Mouse (Mus musculus) neural tube, embryonic 15.5 days (tissue): ENCODE measurements around the gene Tmem9b. TPM values are rescaled to one million over a fixed set of nuclear protein-coding genes. Genes with fewer than 3 reads are reported as not detected.

Source experiments
- ATAC-seq: fragments of 200-750 bp; cut with Nextera tagmentation; 2 replicates; pipeline ENCODE4 v1.8.0; 2017; ENCODE audit warnings: mild to moderate bottlenecking, moderate TSS enrichment, moderate library complexity; ENCODE audit not compliant: low FRiP score
- H3K27ac ChIP-seq: fragments of 300-500 bp; sonication (generic); replicated peaks from 2 replicates; pipeline ENCODE4 v1.5.1; 2015; ENCODE audit warnings: mild to moderate bottlenecking, inconsistent platforms
- H3K27me3 ChIP-seq: fragments of 300-500 bp; sonication (generic); replicated peaks from 2 replicates; pipeline ENCODE4 v1.6.1; 2015; ENCODE audit warnings: inconsistent platforms
- H3K36me3 ChIP-seq: fragments of 300-500 bp; sonication (generic); 2 replicates; pipeline ENCODE4 v1.6.1; 2015; ENCODE audit warnings: inconsistent platforms
- H3K4me1 ChIP-seq: fragments of 300-500 bp; sonication (generic); 2 replicates; pipeline ENCODE4 v1.6.1; 2015; ENCODE audit warnings: inconsistent platforms
- H3K4me2 ChIP-seq: fragments of 300-500 bp; sonication (generic); 2 replicates; pipeline ENCODE4 v1.6.1; 2015; ENCODE audit warnings: inconsistent platforms, mild to moderate bottlenecking, moderate library complexity
- H3K4me3 ChIP-seq: fragments of 300-500 bp; sonication (generic); replicated peaks from 2 replicates; pipeline ENCODE4 v1.5.1; 2015; ENCODE audit warnings: mild to moderate bottlenecking, inconsistent platforms
- H3K9ac ChIP-seq: fragments of 300-500 bp; sonication (generic); replicated peaks from 2 replicates; pipeline ENCODE4 v1.6.1; 2015; ENCODE audit warnings: mild to moderate bottlenecking, inconsistent platforms
- H3K9me3 ChIP-seq: fragments of 300-500 bp; sonication (generic); replicated peaks from 2 replicates; pipeline ENCODE4 v1.6.1; 2016; ENCODE audit warnings: inconsistent platforms
- WGBS: fragments of 180-500 bp; shearing (Covaris S2); methylation state at CpG from one replicate; pipeline ENCODE4 v1.1.7; 2015; ENCODE audit warnings: mixed read lengths; 5-methylcytosine and 5-hydroxymethylcytosine counted together
- polyA plus RNA-seq: library from polyadenylated mRNA; unstranded; fragments of >200 nt; fragmentation: Nextera tagmentation; extraction: Ambion mirVana; gene quantifications from 2 replicates; pipeline ENCODE4 v1.2.1, GENCODE M21; 2015

The Tmem9b gene
- polyA plus RNA-seq, 1 experiment from 2014 or later, result 134 TPM

- H3K4me2 ChIP-seq, result peak within 1 kb of the TSS; percentile 86
- no peaks in the 10 kb centered on the region for H3K9me3 ChIP-seq
- under 1% methylated on average over 60 of the region's 61 CpGs for WGBS
- peak within 1 kb of the TSS; percentile 55 for H3K9ac ChIP-seq
- H3K36me3 ChIP-seq, result no peaks in the 10 kb centered on the region
- no peaks in the 10 kb centered on the region for H3K27me3 ChIP-seq
- H3K4me1 ChIP-seq, result peaks cover 10% of the 10 kb centered on the region
- peak within 1 kb of the TSS; percentile 65 for H3K4me3 ChIP-seq
- ATAC-seq, result peak; percentile 96
- peak within 1 kb of the TSS; percentile 75 for H3K27ac ChIP-seq
Measured at GRCm38 (mm10) chr7:109703190-109704015, 49.3 kb downstream of the Tmem9b start, which contains the start of the genes St5 and Akip1. Gene St5 (minus strand): TSS chr7:109703605. Gene Akip1 (plus strand): TSS chr7:109703690.

GRCm38 (mm10) chr7:109702721-109703120 is 50.0 kb downstream of the Tmem9b start:
- H3K9me3 ChIP-seq, result no peaks in the 10 kb centered on the region
- H3K4me3 ChIP-seq, result peak overlapping the region; percentile 65
- H3K27ac ChIP-seq, result no peak overlapping the region; the same call in 1 of the 2 replicates
- H3K4me1 ChIP-seq, result peaks cover 10% of the 10 kb centered on the region
- no peak overlapping the region for H3K9ac ChIP-seq
- peak overlapping the region; percentile 86 for H3K4me2 ChIP-seq
- ATAC-seq, result no peak; the same call in 1 of the 2 replicates
- H3K27me3 ChIP-seq, result no peaks in the 10 kb centered on the region
- H3K36me3 ChIP-seq, result no peaks in the 10 kb centered on the region
- 42% methylated on average over 4 of the region's 4 CpGs for WGBS

GRCm38 (mm10) chr7:109700213-109700612 is 52.5 kb downstream of the Tmem9b start:
- H3K27ac ChIP-seq, result no peak overlapping the region
- ATAC-seq, result no peak
- peaks cover 10% of the 10 kb centered on the region for H3K4me1 ChIP-seq
- H3K36me3 ChIP-seq, result no peaks in the 10 kb centered on the region
- no peaks in the 10 kb centered on the region for H3K9me3 ChIP-seq
- H3K4me2 ChIP-seq, result no peak overlapping the region
- no peaks in the 10 kb centered on the region for H3K27me3 ChIP-seq
- H3K9ac ChIP-seq, result no peak overlapping the region
- H3K4me3 ChIP-seq, result no peak overlapping the region

- H3K4me2 ChIP-seq, result no peak overlapping the region
- H3K9ac ChIP-seq, result no peak overlapping the region
- no peak overlapping the region for H3K4me3 ChIP-seq
- H3K9me3 ChIP-seq, result no peaks in the 10 kb centered on the region
- no peaks in the 10 kb centered on the region for H3K36me3 ChIP-seq
- H3K27ac ChIP-seq, result no peak overlapping the region
- no peaks in the 10 kb centered on the region for H3K27me3 ChIP-seq
- WGBS, result 94% methylated on average over 10 of the region's 10 CpGs
- no peaks in the 10 kb centered on the region for H3K4me1 ChIP-seq
- no peak for ATAC-seq
Measured at GRCm38 (mm10) chr7:109695339-109695726, 57.3 kb downstream of the Tmem9b start.

GRCm38 (mm10) chr7:109694576-109695338 is 57.9 kb downstream of the Tmem9b start:
- Histone ChIP-seq H3K27ac (no peak overlapping the region), H3K4me2 (no peak overlapping the region), H3K9ac (no peak overlapping the region), H3K36me3 (no peaks in the 10 kb centered on the region), H3K9me3 (no peaks in the 10 kb centered on the region), H3K27me3 (no peaks in the 10 kb centered on the region), H3K4me1 (no peaks in the 10 kb centered on the region), H3K4me3 (no peak overlapping the region)
- no peak for ATAC-seq
- WGBS, result 78% methylated on average over 13 of the region's 13 CpGs

GRCm38 (mm10) chr7:109690961-109691360 is 61.7 kb downstream of the Tmem9b start:
- Histone ChIP-seq H3K27ac (no peak overlapping the region), H3K4me3 (no peak overlapping the region), H3K36me3 (no peaks in the 10 kb centered on the region), H3K4me2 (no peak overlapping the region), H3K9ac (no peak overlapping the region), H3K9me3 (no peaks in the 10 kb centered on the region), H3K4me1 (no peaks in the 10 kb centered on the region), H3K27me3 (no peaks in the 10 kb centered on the region)
- WGBS, result 80% methylated on average over 5 of the region's 5 CpGs
- ATAC-seq, result no peak

GRCm38 (mm10) chr7:109690101-109690500 is 62.6 kb downstream of the Tmem9b start:
- WGBS, result 93% methylated on average over 3 of the region's 3 CpGs
- Histone ChIP-seq H3K9ac (no peak overlapping the region), H3K9me3 (no peaks in the 10 kb centered on the region), H3K27me3 (no peaks in the 10 kb centered on the region), H3K4me2 (no peak overlapping the region), H3K4me1 (no peaks in the 10 kb centered on the region), H3K4me3 (no peak overlapping the region), H3K27ac (no peak overlapping the region), H3K36me3 (no peaks in the 10 kb centered on the region)
- ATAC-seq, result no peak

- ATAC-seq, result no peak
- H3K27me3 ChIP-seq, result no peaks in the 10 kb centered on the region
- no peak overlapping the region for H3K27ac ChIP-seq
- H3K4me2 ChIP-seq, result no peak overlapping the region
- H3K4me3 ChIP-seq, result no peak overlapping the region
- no peaks in the 10 kb centered on the region for H3K9me3 ChIP-seq
- H3K4me1 ChIP-seq, result no peaks in the 10 kb centered on the region
- H3K9ac ChIP-seq, result no peak overlapping the region
- no peaks in the 10 kb centered on the region for H3K36me3 ChIP-seq
- WGBS, result 52% methylated on average over 9 of the region's 9 CpGs
Measured at GRCm38 (mm10) chr7:109686585-109687128, 66.0 kb downstream of the Tmem9b start.

Other genes with a start within 250 kb of the Tmem9b start
- 0.47 and 0.73 TPM in 2 replicates for gene Trim66, start 244.7 kb downstream of the Tmem9b start, polyA plus RNA-seq
- 81.6 and 93.8 TPM in 2 replicates for gene Rpl27a, start 233.7 kb downstream of the Tmem9b start, polyA plus RNA-seq
- 18.2 and 29.3 TPM in 2 replicates for gene St5, start 49.3 kb downstream of the Tmem9b start, polyA plus RNA-seq
- gene Akip1, start 49.2 kb downstream of the Tmem9b start, polyA plus RNA-seq, result 16.2 and 21.7 TPM in 2 replicates
- gene BC051019, start 29.0 kb downstream of the Tmem9b start, polyA plus RNA-seq, result not detected in 2 replicates
- gene Ascl3, start 21.1 kb downstream of the Tmem9b start, polyA plus RNA-seq, result 0.23 TPM in 1 of 2 replicates, not detected in the other
- gene Nrip3, start 29.1 kb upstream of the Tmem9b start, polyA plus RNA-seq, result 12.7 and 14.1 TPM in 2 replicates
- 3.2 and 3.5 TPM in 2 replicates for gene Scube2, start 112.8 kb upstream of the Tmem9b start, polyA plus RNA-seq
- 34.4 and 39.2 TPM in 2 replicates for gene Dennd5a, start 207.6 kb upstream of the Tmem9b start, polyA plus RNA-seq
- 62.6 and 65.2 TPM in 2 replicates for gene Tmem41b, start 234.1 kb upstream of the Tmem9b start, polyA plus RNA-seq